Mouse (Mus musculus): ENCODE data around the gene Adss.

- TF ChIP-seq CTCF (IDR thresholded peaks at IDR 0.05; ENCODE audit: extremely low read depth, insufficient read length, insufficient replicate concordance, low read depth, low read length) = no peak
- TF ChIP-seq POLR2A (IDR thresholded peaks at IDR 0.05; ENCODE audit: low read depth, low read length) = no peak
These were observed 82.5 kb downstream of the Adss start for GRCm38 (mm10) chr1:177713635-177714396.
